Mouse (Mus musculus): ENCODE results near the gene Tmprss11e. TPM values are rescaled to one million over a fixed set of nuclear protein-coding genes. Genes with fewer than 3 reads are reported as not detected.

The Tmprss11e gene
- not detected for polyA plus RNA-seq (2014; fragmentation: Illumina TruSeq; extraction: RNeasy Lipid Tissue Mini Kit (QIAGEN cat#74804))

DNA sequence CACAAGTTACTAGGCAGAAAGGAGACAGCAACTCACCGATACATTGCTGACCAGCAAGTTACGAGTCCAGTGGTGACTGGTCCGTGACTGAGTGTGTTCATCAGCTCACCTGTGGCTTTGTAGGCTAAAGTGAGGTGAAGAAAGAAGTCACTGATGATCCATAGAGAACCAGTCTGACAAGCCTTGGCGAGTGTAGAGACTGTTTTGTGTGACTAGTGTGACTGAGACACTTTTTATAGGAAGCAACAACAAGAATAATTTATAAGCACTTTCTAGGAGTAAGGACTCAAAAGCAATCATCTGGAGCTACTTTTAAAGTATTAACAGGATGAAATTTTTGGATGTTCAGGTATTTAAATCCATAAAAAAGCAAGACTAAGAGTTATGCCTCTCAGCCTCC lies at the start of gene Tmprss11e:
TSS of gene Tmprss11e (minus strand) at position 101 of the 400 bp plus-strand sequence.

DNA sequence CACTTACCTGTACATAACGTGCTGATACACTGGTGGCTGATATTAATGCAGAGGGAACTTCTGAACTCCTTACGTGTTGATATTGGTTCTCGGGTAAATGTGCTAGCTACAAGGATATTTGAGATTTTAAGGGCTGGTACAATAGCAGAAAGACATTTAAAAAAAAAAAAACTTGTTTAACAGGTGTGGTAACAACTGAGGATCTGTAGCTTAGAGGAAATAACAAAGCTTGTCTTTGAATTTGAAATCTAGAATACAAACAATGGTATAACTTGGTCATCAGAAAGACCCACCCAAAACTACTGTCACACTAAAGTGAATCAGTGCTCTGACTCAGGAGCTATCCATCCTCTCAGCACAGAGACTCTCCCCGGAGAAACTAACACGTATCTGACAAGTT lies 69.4 kb downstream of the Tmprss11e start, which contains the start of gene Tmprss11b:
TSS of gene Tmprss11b (minus strand) at position 101 of the 400 bp plus-strand sequence.

Other genes starting within 250 kb of the Tmprss11e start
- 0.17 TPM for gene Tmprss11g, start 227.2 kb downstream of the Tmprss11e start, polyA plus RNA-seq (2014; fragmentation: Illumina TruSeq; extraction: RNeasy Lipid Tissue Mini Kit (QIAGEN cat#74804))
- gene Tmprss11f, start 113.4 kb downstream of the Tmprss11e start, polyA plus RNA-seq (2014; fragmentation: Illumina TruSeq; extraction: RNeasy Lipid Tissue Mini Kit (QIAGEN cat#74804)): not detected
- gene Tmprss11b, start 69.5 kb downstream of the Tmprss11e start, polyA plus RNA-seq (2014; fragmentation: Illumina TruSeq; extraction: RNeasy Lipid Tissue Mini Kit (QIAGEN cat#74804)): not detected
- 259 TPM for gene Ythdc1, start 58.4 kb upstream of the Tmprss11e start, polyA plus RNA-seq (2014; fragmentation: Illumina TruSeq; extraction: RNeasy Lipid Tissue Mini Kit (QIAGEN cat#74804))
- 0.20 TPM for gene Ugt2b34, start 161.1 kb upstream of the Tmprss11e start, polyA plus RNA-seq (2014; fragmentation: Illumina TruSeq; extraction: RNeasy Lipid Tissue Mini Kit (QIAGEN cat#74804))
- not detected for gene Ugt2b1, start 180.7 kb upstream of the Tmprss11e start, polyA plus RNA-seq (2014; fragmentation: Illumina TruSeq; extraction: RNeasy Lipid Tissue Mini Kit (QIAGEN cat#74804))

Data from ovary, adult 10 weeks (tissue).